Mouse (Mus musculus) ZHBTc4 (cell line): ENCODE data around the gene Mmp23.
"Not testable (repeated sequence)": the region's sequence is repeated elsewhere in the genome, so short reads cannot be mapped to it uniquely, and the experiment has no call there.

ENCODE experiments used
- DNase-seq: peaks from one replicate; pipeline ENCODE4 v3.0.0-alpha.2; 2011; ENCODE audit warnings: low read depth, low spot score

Gene Mmp23

GRCm38 (mm10) chr4:155653086-155653450, at the start of gene Mmp23:
Gene Mmp23 (minus strand): TSS chr4:155653384.
- peak; percentile 71 for DNase-seq

- DNase-seq: peak; percentile 64
These were observed 47.2 kb upstream of the Mmp23 start for GRCm38 (mm10) chr4:155700425-155700824.

GRCm38 (mm10) chr4:155696261-155697255, 43.4 kb upstream of the Mmp23 start:
- DNase-seq: peak; percentile 86

- DNase-seq: no peak
These were observed 42.4 kb upstream of the Mmp23 start for GRCm38 (mm10) chr4:155695531-155696062.

- peak; percentile 89 for DNase-seq
These were observed 41.6 kb upstream of the Mmp23 start for GRCm38 (mm10) chr4:155694482-155695401.

- DNase-seq: peak; percentile 85
These were observed 40.9 kb upstream of the Mmp23 start, which contains the start of gene Fndc10 for GRCm38 (mm10) chr4:155694111-155694481. Gene Fndc10 (plus strand): TSS chr4:155694342.

DNA sequence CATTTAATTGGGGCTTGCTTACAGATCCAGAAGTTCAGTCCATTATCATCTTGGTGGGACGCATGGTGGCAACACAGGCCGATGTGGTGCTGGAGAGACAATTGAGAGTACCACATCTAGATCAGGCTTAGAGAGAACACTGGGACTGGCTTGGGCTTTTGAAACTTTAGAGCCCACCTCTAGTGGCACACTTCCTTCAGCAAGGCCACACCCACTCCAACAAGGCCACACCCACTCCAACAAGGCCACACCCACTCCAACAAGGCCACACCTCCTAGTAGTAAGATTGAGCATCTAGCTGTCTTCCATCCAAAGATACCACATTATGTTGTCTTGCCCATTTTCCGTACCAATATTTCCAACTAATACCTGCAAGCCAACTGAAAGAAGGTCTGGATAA, 39.2 kb upstream of the Mmp23 start:
- DNase-seq: peak; percentile 64

- no peak for DNase-seq
These were observed 37.6 kb upstream of the Mmp23 start for GRCm38 (mm10) chr4:155690571-155691375.

GRCm38 (mm10) chr4:155687764-155688163, 34.6 kb upstream of the Mmp23 start:
- DNase-seq: peak; percentile 67

DNA sequence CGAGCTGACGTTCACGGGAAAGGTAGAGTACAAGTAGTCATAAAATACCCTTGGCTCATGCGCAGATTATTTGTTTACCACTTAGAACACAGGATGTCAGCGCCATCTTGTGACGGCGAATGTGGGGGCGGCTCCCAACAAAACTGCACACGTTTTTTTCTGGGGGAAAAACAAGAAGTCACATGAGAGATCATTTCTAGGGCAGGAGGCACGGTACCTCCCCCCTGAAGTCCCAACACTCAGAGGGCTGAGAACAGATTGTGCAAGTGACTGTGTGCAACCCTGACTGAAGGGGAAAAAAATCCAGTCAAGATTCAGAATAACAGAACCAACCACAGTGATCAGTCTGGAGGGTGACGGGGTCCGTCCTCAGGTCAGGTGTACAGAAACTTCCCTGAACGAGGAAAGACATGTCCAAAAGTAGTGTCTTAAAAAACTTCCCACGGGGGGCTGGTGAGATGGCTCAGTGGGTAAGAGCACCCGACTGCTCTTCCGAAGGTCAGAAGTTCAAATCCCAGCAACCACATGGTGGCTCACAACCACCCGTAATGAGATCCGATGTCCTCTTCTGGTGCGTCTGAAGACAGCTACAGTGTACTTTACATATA, 30.6 kb upstream of the Mmp23 start:
- not testable (repeated sequence) for DNase-seq

DNA sequence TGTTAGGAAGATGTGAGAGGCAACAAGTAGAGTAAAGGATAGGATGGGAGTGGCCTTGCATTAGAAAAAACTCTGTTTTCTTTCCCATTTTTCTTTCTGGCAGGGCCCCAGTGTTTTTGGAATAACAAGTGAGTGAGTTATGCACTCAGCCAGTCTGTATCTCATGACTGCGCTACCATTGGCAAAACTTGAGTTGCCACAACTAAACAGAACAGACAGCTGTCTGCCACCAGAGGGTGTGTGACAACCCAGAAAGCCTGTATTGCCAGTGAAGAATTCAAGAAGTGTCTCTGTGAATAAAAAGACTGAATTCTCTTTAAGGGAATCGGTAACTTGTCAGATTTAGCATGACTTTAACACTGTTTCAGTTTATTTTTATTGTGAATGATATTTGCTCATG, 22.8 kb upstream of the Mmp23 start:
- DNase-seq: no peak

GRCm38 (mm10) chr4:155672082-155672481, 18.9 kb upstream of the Mmp23 start:
- DNase-seq: no peak

GRCm38 (mm10) chr4:155670236-155670635, 17.1 kb upstream of the Mmp23 start:
- DNase-seq: peak; percentile 80

- peak; percentile 55 for DNase-seq
These were observed 16.5 kb upstream of the Mmp23 start for GRCm38 (mm10) chr4:155669598-155670075.

GRCm38 (mm10) chr4:155668689-155669597, 15.8 kb upstream of the Mmp23 start, which contains the start of gene Mib2:
Gene Mib2 (minus strand): TSS chr4:155669198.
- peak; percentile 98 for DNase-seq

- no peak for DNase-seq
These were observed 13.7 kb upstream of the Mmp23 start for GRCm38 (mm10) chr4:155666903-155667302.

- DNase-seq: peak; percentile 18
These were observed 7.5 kb upstream of the Mmp23 start for GRCm38 (mm10) chr4:155660641-155661040.

DNA sequence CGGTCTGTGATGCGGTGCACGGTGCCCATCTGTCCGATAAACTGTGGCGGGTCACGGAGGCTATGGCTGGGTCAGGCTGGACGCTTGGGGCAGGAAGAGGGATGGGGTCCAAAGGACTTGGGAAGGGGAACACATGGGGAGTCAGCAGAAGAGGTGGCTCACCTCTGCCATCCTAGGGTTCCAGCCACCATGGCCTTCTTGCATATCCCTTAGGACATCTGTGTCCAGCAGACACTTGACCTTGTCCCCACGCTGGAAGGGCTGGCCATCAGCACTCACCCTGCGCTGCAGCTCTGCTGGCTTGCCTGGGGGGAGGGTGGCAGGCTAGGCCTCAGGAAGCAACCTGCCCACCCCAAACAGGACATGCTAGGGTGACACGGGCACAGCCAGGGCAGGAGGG, 5.8 kb upstream of the Mmp23 start:
- no peak for DNase-seq

- DNase-seq: no peak
These were observed 3.1 kb upstream of the Mmp23 start for GRCm38 (mm10) chr4:155656214-155656751.
